Mouse (Mus musculus) forebrain, embryonic 13.5 days (tissue): ENCODE data around the gene Serpini1. TPM values are rescaled to one million over a fixed set of nuclear protein-coding genes. Genes with fewer than 3 reads are reported as not detected.

Experiments used
- ATAC-seq: fragments of 200-750 bp; cut with Nextera tagmentation; 2 replicates; pipeline ENCODE4 v1.8.0; 2017
- H3K27ac ChIP-seq: fragments of 300-500 bp; sonication (generic); 2 replicates; pipeline ENCODE4 v1.5.1; 2015; ENCODE audit warnings: inconsistent platforms, mild to moderate bottlenecking, moderate library complexity
- H3K27me3 ChIP-seq: fragments of 300-500 bp; sonication (generic); 2 replicates; pipeline ENCODE4 v1.6.1; 2015; ENCODE audit warnings: mild to moderate bottlenecking, inconsistent platforms
- H3K36me3 ChIP-seq: fragments of 300-500 bp; sonication (generic); 2 replicates; pipeline ENCODE4 v1.6.1; 2015; ENCODE audit warnings: mild to moderate bottlenecking, inconsistent platforms; ENCODE audit not compliant: poor library complexity, severe bottlenecking
- H3K4me1 ChIP-seq: fragments of 300-500 bp; sonication (generic); 2 replicates; pipeline ENCODE4 v1.6.1; 2015; ENCODE audit warnings: inconsistent platforms
- H3K4me2 ChIP-seq: fragments of 300-500 bp; sonication (generic); 2 replicates; pipeline ENCODE4 v1.6.1; 2015; ENCODE audit warnings: inconsistent platforms, mild to moderate bottlenecking, moderate library complexity
- H3K4me3 ChIP-seq: fragments of 300-500 bp; sonication (generic); 2 replicates; pipeline ENCODE4 v1.5.1; 2015; ENCODE audit warnings: mild to moderate bottlenecking, inconsistent platforms
- H3K9ac ChIP-seq: fragments of 300-500 bp; sonication (generic); 2 replicates; pipeline ENCODE4 v1.6.1; 2015; ENCODE audit warnings: mild to moderate bottlenecking, inconsistent platforms
- H3K9me3 ChIP-seq: fragments of 300-500 bp; sonication (generic); replicated peaks from 2 replicates; pipeline ENCODE4 v1.6.1; 2016; ENCODE audit warnings: inconsistent platforms
- WGBS: fragments of 180-500 bp; shearing (Covaris S2); methylation state at CpG from one replicate; pipeline ENCODE4 v1.1.7; 2015; 5-methylcytosine and 5-hydroxymethylcytosine counted together
- polyA plus RNA-seq: library from polyadenylated mRNA; unstranded; fragments of >200 nt; fragmentation: Nextera tagmentation; extraction: Ambion mirVana; gene quantifications from 2 replicates; pipeline ENCODE4 v1.2.1, GENCODE M21; 2015

Gene Serpini1
- 67.7 and 76.3 TPM in 2 replicates for polyA plus RNA-seq

- Histone ChIP-seq H3K27ac (peak within 1 kb of the TSS; percentile 85), H3K4me2 (peak within 1 kb of the TSS; percentile 77), H3K9ac (peak within 1 kb of the TSS; percentile 91), H3K4me3 (peak within 1 kb of the TSS; percentile 94), H3K27me3 (no peaks in the 10 kb centered on the region), H3K4me1 (peaks cover 7% of the 10 kb centered on the region), H3K9me3 (no peaks in the 10 kb centered on the region), H3K36me3 (no peaks in the 10 kb centered on the region)
- peak; percentile 96 for ATAC-seq
- under 1% methylated on average over 19 of the region's 19 CpGs for WGBS
Measured at GRCm38 (mm10) chr3:75557292-75557691, at the start of gene Serpini1. TSS of gene Serpini1 (plus strand) at chr3:75557547.

GRCm38 (mm10) chr3:75517631-75518250, 39.6 kb upstream of the Serpini1 start:
- Histone ChIP-seq H3K4me3 (no peak overlapping the region), H3K4me1 (no peaks in the 10 kb centered on the region), H3K27ac (no peak overlapping the region), H3K9ac (no peak overlapping the region), H3K36me3 (peaks cover 16% of the 10 kb centered on the region), H3K27me3 (no peaks in the 10 kb centered on the region), H3K4me2 (no peak overlapping the region), H3K9me3 (no peaks in the 10 kb centered on the region)
- peak; percentile 61; the same call in 1 of the 2 replicates for ATAC-seq
- WGBS: 79% methylated on average over 7 of the region's 7 CpGs

GRCm38 (mm10) chr3:75521314-75521713, 36.0 kb upstream of the Serpini1 start:
- Histone ChIP-seq H3K27me3 (no peaks in the 10 kb centered on the region), H3K4me1 (no peaks in the 10 kb centered on the region), H3K4me2 (no peak overlapping the region), H3K27ac (no peak overlapping the region), H3K4me3 (no peak overlapping the region), H3K36me3 (peaks cover 17% of the 10 kb centered on the region), H3K9me3 (no peaks in the 10 kb centered on the region), H3K9ac (no peak overlapping the region)
- ATAC-seq: no peak
- 69% methylated on average over 2 of the region's 2 CpGs for WGBS

- Histone ChIP-seq H3K9ac (no peak overlapping the region), H3K4me1 (no peaks in the 10 kb centered on the region), H3K27me3 (no peaks in the 10 kb centered on the region), H3K4me2 (no peak overlapping the region), H3K9me3 (no peaks in the 10 kb centered on the region), H3K36me3 (peaks cover 25% of the 10 kb centered on the region), H3K4me3 (no peak overlapping the region), H3K27ac (no peak overlapping the region)
- 78% methylated on average over 1 of the region's 1 CpGs for WGBS
- ATAC-seq: no peak
Measured at GRCm38 (mm10) chr3:75522527-75522926, 34.8 kb upstream of the Serpini1 start.

GRCm38 (mm10) chr3:75531074-75531473, 26.3 kb upstream of the Serpini1 start:
- H3K9me3 ChIP-seq: no peaks in the 10 kb centered on the region
- no peak for ATAC-seq
- peaks cover 16% of the 10 kb centered on the region for H3K36me3 ChIP-seq
- H3K27ac ChIP-seq: no peak overlapping the region
- 92% methylated on average over 3 of the region's 3 CpGs for WGBS
- no peak overlapping the region for H3K9ac ChIP-seq
- H3K4me3 ChIP-seq: no peak overlapping the region
- H3K4me2 ChIP-seq: no peak overlapping the region
- no peaks in the 10 kb centered on the region for H3K27me3 ChIP-seq
- no peaks in the 10 kb centered on the region for H3K4me1 ChIP-seq

GRCm38 (mm10) chr3:75534045-75534834, 23.1 kb upstream of the Serpini1 start:
- ATAC-seq: no peak
- Histone ChIP-seq H3K4me1 (no peaks in the 10 kb centered on the region), H3K9ac (no peak overlapping the region), H3K27ac (no peak overlapping the region), H3K27me3 (no peaks in the 10 kb centered on the region), H3K9me3 (no peaks in the 10 kb centered on the region), H3K4me3 (no peak overlapping the region), H3K36me3 (peaks cover 16% of the 10 kb centered on the region), H3K4me2 (no peak overlapping the region)
- WGBS: 85% methylated on average over 3 of the region's 3 CpGs

GRCm38 (mm10) chr3:75541259-75541658, 16.1 kb upstream of the Serpini1 start:
- H3K4me2 ChIP-seq: no peak overlapping the region
- H3K27me3 ChIP-seq: no peaks in the 10 kb centered on the region
- H3K36me3 ChIP-seq: peaks cover 22% of the 10 kb centered on the region
- no peak overlapping the region for H3K27ac ChIP-seq
- H3K4me1 ChIP-seq: peaks cover 6% of the 10 kb centered on the region
- no peak for ATAC-seq
- H3K9me3 ChIP-seq: no peaks in the 10 kb centered on the region
- H3K9ac ChIP-seq: no peak overlapping the region
- H3K4me3 ChIP-seq: no peak overlapping the region
- 93% methylated on average over 4 of the region's 4 CpGs for WGBS

GRCm38 (mm10) chr3:75542852-75543251, 14.5 kb upstream of the Serpini1 start:
- Histone ChIP-seq H3K27ac (no peak overlapping the region), H3K4me2 (no peak overlapping the region), H3K36me3 (peaks cover 11% of the 10 kb centered on the region), H3K27me3 (no peaks in the 10 kb centered on the region), H3K9ac (no peak overlapping the region), H3K9me3 (no peaks in the 10 kb centered on the region), H3K4me3 (no peak overlapping the region), H3K4me1 (peaks cover 6% of the 10 kb centered on the region)
- 0 out of 2 replicates have a peak, but pooled peaks have one; percentile 55 for ATAC-seq
- WGBS: 76% methylated on average over 3 of the region's 3 CpGs

GRCm38 (mm10) chr3:75544287-75544686, 13.1 kb upstream of the Serpini1 start:
- Histone ChIP-seq H3K36me3 (peaks cover 5% of the 10 kb centered on the region), H3K9me3 (no peaks in the 10 kb centered on the region), H3K4me3 (no peak overlapping the region), H3K27ac (no peak overlapping the region), H3K4me2 (no peak overlapping the region), H3K9ac (no peak overlapping the region), H3K4me1 (peaks cover 6% of the 10 kb centered on the region), H3K27me3 (no peaks in the 10 kb centered on the region)
- no peak for ATAC-seq
- WGBS: 95% methylated on average over 1 of the region's 1 CpGs

GRCm38 (mm10) chr3:75551248-75551647, 6.1 kb upstream of the Serpini1 start:
- no peak overlapping the region for H3K4me2 ChIP-seq
- no peaks in the 10 kb centered on the region for H3K9me3 ChIP-seq
- peaks cover 7% of the 10 kb centered on the region for H3K4me1 ChIP-seq
- H3K36me3 ChIP-seq: no peaks in the 10 kb centered on the region
- no peak overlapping the region for H3K4me3 ChIP-seq
- H3K27me3 ChIP-seq: no peaks in the 10 kb centered on the region
- ATAC-seq: no peak
- no peak overlapping the region for H3K9ac ChIP-seq
- H3K27ac ChIP-seq: no peak overlapping the region

GRCm38 (mm10) chr3:75556121-75556694, 1.1 kb upstream of the Serpini1 start:
- Histone ChIP-seq H3K4me1 (peaks cover 7% of the 10 kb centered on the region), H3K4me3 (peak overlapping the region; percentile 94), H3K4me2 (peak overlapping the region; percentile 77), H3K27me3 (no peaks in the 10 kb centered on the region), H3K9ac (peak overlapping the region; percentile 91), H3K36me3 (no peaks in the 10 kb centered on the region), H3K27ac (peak overlapping the region; percentile 65), H3K9me3 (no peaks in the 10 kb centered on the region)
- under 1% methylated on average over 34 of the region's 36 CpGs for WGBS
- peak; percentile 40; the same call in 1 of the 2 replicates for ATAC-seq

- under 1% methylated on average over 35 of the region's 35 CpGs for WGBS
- Histone ChIP-seq H3K27ac (peak within 1 kb of the TSS; percentile 85), H3K4me3 (peak within 1 kb of the TSS; percentile 94), H3K27me3 (no peaks in the 10 kb centered on the region), H3K9me3 (no peaks in the 10 kb centered on the region), H3K4me1 (peaks cover 7% of the 10 kb centered on the region), H3K36me3 (no peaks in the 10 kb centered on the region), H3K4me2 (peak within 1 kb of the TSS; percentile 77), H3K9ac (peak within 1 kb of the TSS; percentile 91)
- ATAC-seq: peak; percentile 96
Measured at GRCm38 (mm10) chr3:75556695-75557291, 554 bp upstream of the Serpini1 start, which contains the start of gene Pdcd10. TSS of gene Pdcd10 (minus strand) at chr3:75556856.
